Mouse (Mus musculus): ENCODE results near the gene Creld1. TPM values are rescaled to one million over a fixed set of nuclear protein-coding genes. Genes with fewer than 3 reads are reported as not detected.

Gene Creld1
- polyA plus RNA-seq, 1 experiment from 2014 or later, result 14.1 TPM

Small RNAs within 50 kb of the gene (microRNA-seq; reads per million reads assigned to microRNA genes)
- gene Gm23365, result not detected

Other genes starting within 250 kb of the Creld1 start
- 41.4 and 42.2 TPM in 2 replicates for gene Mtmr14, start 245.5 kb upstream of the Creld1 start, polyA plus RNA-seq (2016; fragmentation: Nextera tagmentation; extraction: Ambion mirVana)
- 0.29 and 0.31 TPM in 2 replicates for gene Cpne9, start 201.0 kb upstream of the Creld1 start, polyA plus RNA-seq (2016; fragmentation: Nextera tagmentation; extraction: Ambion mirVana)
- gene Brpf1, start 176.2 kb upstream of the Creld1 start, polyA plus RNA-seq (2016; fragmentation: Nextera tagmentation; extraction: Ambion mirVana), result 28.3 and 28.7 TPM in 2 replicates
- gene Ogg1, start 156.3 kb upstream of the Creld1 start, polyA plus RNA-seq (2016; fragmentation: Nextera tagmentation; extraction: Ambion mirVana), result 16.5 and 17.7 TPM in 2 replicates
- 79.2 and 82.3 TPM in 2 replicates for gene Camk1, start 139.3 kb upstream of the Creld1 start, polyA plus RNA-seq (2016; fragmentation: Nextera tagmentation; extraction: Ambion mirVana)
- gene Tada3, start 105.4 kb upstream of the Creld1 start, polyA plus RNA-seq (2016; fragmentation: Nextera tagmentation; extraction: Ambion mirVana), result 45.4 and 48.9 TPM in 2 replicates
- 336 and 348 TPM in 2 replicates for gene Arpc4, start 105.2 kb upstream of the Creld1 start, polyA plus RNA-seq (2016; fragmentation: Nextera tagmentation; extraction: Ambion mirVana)
- 6.6 and 8.2 TPM in 2 replicates for gene Ttll3, start 94.0 kb upstream of the Creld1 start, polyA plus RNA-seq (2016; fragmentation: Nextera tagmentation; extraction: Ambion mirVana)
- 28.0 and 30.9 TPM in 2 replicates for gene Rpusd3, start 64.0 kb upstream of the Creld1 start, polyA plus RNA-seq (2016; fragmentation: Nextera tagmentation; extraction: Ambion mirVana)
- not detected in 2 replicates for gene Cidec, start 47.5 kb upstream of the Creld1 start, polyA plus RNA-seq (2016; fragmentation: Nextera tagmentation; extraction: Ambion mirVana)
- 75.2 and 77.0 TPM in 2 replicates for gene Jagn1, start 40.7 kb upstream of the Creld1 start, polyA plus RNA-seq (2016; fragmentation: Nextera tagmentation; extraction: Ambion mirVana)
- 3.4 and 3.7 TPM in 2 replicates for gene Il17re, start 24.8 kb upstream of the Creld1 start, polyA plus RNA-seq (2016; fragmentation: Nextera tagmentation; extraction: Ambion mirVana)
- gene Il17rc, start 11.9 kb upstream of the Creld1 start, polyA plus RNA-seq (2016; fragmentation: Nextera tagmentation; extraction: Ambion mirVana), result 4.2 and 5.1 TPM in 2 replicates
- gene Prrt3, start 18.6 kb downstream of the Creld1 start, polyA plus RNA-seq (2016; fragmentation: Nextera tagmentation; extraction: Ambion mirVana), result 0.98 and 1.0 TPM in 2 replicates
- gene Emc3, start 48.4 kb downstream of the Creld1 start, polyA plus RNA-seq (2016; fragmentation: Nextera tagmentation; extraction: Ambion mirVana), result 76.4 TPM in 2 replicates
- 14.8 and 16.1 TPM in 2 replicates for gene Fancd2, start 48.4 kb downstream of the Creld1 start, polyA plus RNA-seq (2016; fragmentation: Nextera tagmentation; extraction: Ambion mirVana)
- not detected in 2 replicates for gene Fancd2os, start 117.4 kb downstream of the Creld1 start, polyA plus RNA-seq (2016; fragmentation: Nextera tagmentation; extraction: Ambion mirVana)
- gene Brk1, start 121.5 kb downstream of the Creld1 start, polyA plus RNA-seq (2016; fragmentation: Nextera tagmentation; extraction: Ambion mirVana), result 206 and 211 TPM in 2 replicates
- gene Vhl, start 140.7 kb downstream of the Creld1 start, polyA plus RNA-seq (2016; fragmentation: Nextera tagmentation; extraction: Ambion mirVana), result 53.3 and 55.9 TPM in 2 replicates
- gene Irak2, start 155.2 kb downstream of the Creld1 start, polyA plus RNA-seq (2016; fragmentation: Nextera tagmentation; extraction: Ambion mirVana), result 4.1 and 5.4 TPM in 2 replicates
- gene Tatdn2, start 213.8 kb downstream of the Creld1 start, polyA plus RNA-seq (2016; fragmentation: Nextera tagmentation; extraction: Ambion mirVana), result 0.83 and 1.1 TPM in 2 replicates
- gene Ghrl, start 236.6 kb downstream of the Creld1 start, polyA plus RNA-seq (2016; fragmentation: Nextera tagmentation; extraction: Ambion mirVana), result 0.59 and 0.60 TPM in 2 replicates